23 mouse cellular contexts compared by ENCODE assay signal in the genomic region with DNA sequence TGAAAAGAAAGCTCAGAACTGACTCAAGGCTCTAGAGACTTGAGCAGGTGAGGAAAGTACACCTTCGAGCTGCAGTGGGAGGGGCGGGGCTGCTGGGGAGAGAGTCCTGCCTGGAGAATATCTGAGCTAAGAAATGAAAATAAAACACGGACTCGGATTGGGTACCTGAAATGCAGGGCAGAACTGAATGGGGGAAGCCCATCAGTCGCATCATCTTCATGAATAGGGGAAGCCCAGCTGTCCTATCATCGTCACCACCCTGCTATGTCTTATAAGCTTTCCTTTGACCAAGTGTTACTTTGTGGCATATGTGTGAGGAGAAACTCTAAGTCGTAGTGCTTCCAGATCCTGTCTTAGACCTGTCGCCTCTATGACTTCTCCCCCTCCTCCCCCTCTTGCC.
DNase-seq lines count a peak whose midpoint lies in the region; ATAC-seq and TF ChIP-seq lines count a peak whose summit lies in the region.
"Had no signal": no experiment of that assay in that cellular context is flagged by ENCODE, and none has a peak within 500 bp of the region (broad histone marks: within the 10 kb centered on the region; RNA-seq: fewer than 3 reads in every experiment).

No protein-coding gene starts in this region.

- H3K4me3 ChIP-seq in stomach, postnatal 0 days (ENCODE audit: low read depth, low read length) = no peak overlapping the region
- no peak overlapping the region for H3K4me3 ChIP-seq in forebrain, embryonic 10.5 days
- H3K4me3 ChIP-seq: embryonic facial prominence, embryonic 13.5 days; embryonic facial prominence, embryonic 15.5 days; erythroblast, embryonic 14.5 days; forebrain, embryonic 13.5 days; forebrain, embryonic 15.5 days had no signal

- TF ChIP-seq EP300 in stomach, postnatal 0 days (optimal IDR thresholded peaks at IDR 0.05) = no peak

- H3K36me3 ChIP-seq in stomach, postnatal 0 days (ENCODE audit: control insufficient read depth, insufficient read depth, low read length) = no peaks in the 10 kb centered on the region
- H3K36me3 ChIP-seq in forebrain, embryonic 10.5 days (replicated peaks) = no peaks in the 10 kb centered on the region
- H3K36me3 ChIP-seq: embryonic facial prominence, embryonic 13.5 days; embryonic facial prominence, embryonic 15.5 days; forebrain, embryonic 15.5 days; G1E had no signal

- no peak overlapping the region for H3K9ac ChIP-seq in stomach, postnatal 0 days (ENCODE audit: low read length)
- H3K9ac ChIP-seq: embryonic facial prominence, embryonic 13.5 days; embryonic facial prominence, embryonic 15.5 days; forebrain, embryonic 13.5 days; forebrain, embryonic 15.5 days; forebrain, postnatal 0 days had no signal

- WGBS in stomach, postnatal 0 days = 66% methylated on average over 8 of the region's 8 CpGs
- 91% methylated on average over 8 of the region's 8 CpGs for WGBS in forebrain, embryonic 10.5 days

- H3K27ac ChIP-seq in stomach, postnatal 0 days (replicated peaks) = no peak overlapping the region
- no peak overlapping the region for H3K27ac ChIP-seq in forebrain, embryonic 10.5 days
- H3K27ac ChIP-seq: embryonic facial prominence, embryonic 13.5 days; embryonic facial prominence, embryonic 15.5 days; forebrain, embryonic 13.5 days; forebrain, embryonic 15.5 days had no signal

- no peak for TF ChIP-seq CTCF in stomach, postnatal 0 days (IDR thresholded peaks at IDR 0.05; ENCODE audit: low read depth)

- no peaks in the 10 kb centered on the region for H3K9me3 ChIP-seq in stomach, postnatal 0 days (ENCODE audit: control insufficient read depth, low read length)
- no peaks in the 10 kb centered on the region for H3K9me3 ChIP-seq in forebrain, embryonic 10.5 days
- H3K9me3 ChIP-seq: embryonic facial prominence, embryonic 13.5 days; embryonic facial prominence, embryonic 15.5 days; forebrain, embryonic 13.5 days; forebrain, embryonic 15.5 days; G1E had no signal

- no peaks in the 10 kb centered on the region for H3K27me3 ChIP-seq in stomach, postnatal 0 days (ENCODE audit: control insufficient read depth, insufficient read depth, low read length)
- no peaks in the 10 kb centered on the region for H3K27me3 ChIP-seq in forebrain, embryonic 10.5 days (ENCODE audit: poor library complexity, severe bottlenecking)
- H3K27me3 ChIP-seq: embryonic facial prominence, embryonic 13.5 days; embryonic facial prominence, embryonic 15.5 days; forebrain, embryonic 13.5 days; forebrain, embryonic 15.5 days had no signal

- H3K4me2 ChIP-seq in stomach, postnatal 0 days (replicated peaks; ENCODE audit: low read depth) = no peak overlapping the region
- H3K4me2 ChIP-seq: embryonic facial prominence, embryonic 13.5 days; embryonic facial prominence, embryonic 15.5 days; forebrain, embryonic 13.5 days; forebrain, embryonic 15.5 days had no signal

- no peaks in the 10 kb centered on the region; the same call in 1 of the 2 replicates for H3K4me1 ChIP-seq in stomach, postnatal 0 days (replicated peaks; ENCODE audit: control insufficient read depth, insufficient read depth)
- no peaks in the 10 kb centered on the region for H3K4me1 ChIP-seq in forebrain, embryonic 10.5 days
- H3K4me1 ChIP-seq: embryonic facial prominence, embryonic 13.5 days; embryonic facial prominence, embryonic 15.5 days; forebrain, embryonic 13.5 days; forebrain, embryonic 15.5 days had no signal

- ATAC-seq in CD4-positive, CD25-positive, alpha-beta regulatory T cell, adult 4 months = no peak
- ATAC-seq in stomach, postnatal 0 days (ENCODE audit: low FRiP score, low TSS enrichment) = no peak
- ATAC-seq: forebrain, embryonic 13.5 days; forebrain, embryonic 15.5 days; forebrain, postnatal 0 days had no signal

- DNase-seq in CD4-positive, CD25-positive, alpha-beta regulatory T cell, adult 2 months (ENCODE audit: low read depth, low spot score) = peak; percentile 3
- peak; percentile 65 to 79 for DNase-seq in natural killer cell, adult 2 months (ENCODE audit: low spot score in 2 of 2)
- DNase-seq in stomach, postnatal 0 days (ENCODE audit: low spot score) = peak; percentile 22
- no peak for DNase-seq in forebrain, embryonic 10.5 days (ENCODE audit: extremely low spot score, low spot score)
- DNase-seq in layer of hippocampus, adult 11-12 months (ENCODE audit: low spot score) = no peak
- DNase-seq: adrenal gland, adult 2 months; adrenal gland, postnatal 10 days; adrenal gland, postnatal 25 days; cerebellum, adult 11 months; cerebellum, adult 18-20 months; cerebellum, adult 8-10 months; cerebellum, adult 9-11 months; cerebellum, postnatal 14 days; cerebellum, postnatal 36 days; embryo, embryonic 11 days; forebrain, postnatal 0 days had no signal

Comparison
In these comparisons a context has a peak if more than half of its experiments do, and no peak if none do; other contexts are left out.
1. DNase-seq: peak in CD4-positive, CD25-positive, alpha-beta regulatory T cell, adult 2 months (single experiment), natural killer cell, adult 2 months (2 of 2) and stomach, postnatal 0 days (single experiment); none in forebrain, embryonic 10.5 days (single experiment) and layer of hippocampus, adult 11-12 months (single experiment).